Mouse (Mus musculus) layer of hippocampus, postnatal 36 days (tissue): ENCODE measurements around the gene Fam174b. TPM values are rescaled to one million over a fixed set of nuclear protein-coding genes. Genes with fewer than 3 reads are reported as not detected.

Experiments
- DNase-seq, 2 experiments: peaks; one replicate each; pipeline ENCODE4 v3.0.0; 2022
- total RNA-seq, 2 experiments: library from RNA; stranded (reverse); gene quantifications; 2 replicates each; pipeline ENCODE4 v1.2.3; 2021

Fam174b gene
- total RNA-seq, result 10 to 100 TPM; 30.2 to 31.6 TPM

DNA sequence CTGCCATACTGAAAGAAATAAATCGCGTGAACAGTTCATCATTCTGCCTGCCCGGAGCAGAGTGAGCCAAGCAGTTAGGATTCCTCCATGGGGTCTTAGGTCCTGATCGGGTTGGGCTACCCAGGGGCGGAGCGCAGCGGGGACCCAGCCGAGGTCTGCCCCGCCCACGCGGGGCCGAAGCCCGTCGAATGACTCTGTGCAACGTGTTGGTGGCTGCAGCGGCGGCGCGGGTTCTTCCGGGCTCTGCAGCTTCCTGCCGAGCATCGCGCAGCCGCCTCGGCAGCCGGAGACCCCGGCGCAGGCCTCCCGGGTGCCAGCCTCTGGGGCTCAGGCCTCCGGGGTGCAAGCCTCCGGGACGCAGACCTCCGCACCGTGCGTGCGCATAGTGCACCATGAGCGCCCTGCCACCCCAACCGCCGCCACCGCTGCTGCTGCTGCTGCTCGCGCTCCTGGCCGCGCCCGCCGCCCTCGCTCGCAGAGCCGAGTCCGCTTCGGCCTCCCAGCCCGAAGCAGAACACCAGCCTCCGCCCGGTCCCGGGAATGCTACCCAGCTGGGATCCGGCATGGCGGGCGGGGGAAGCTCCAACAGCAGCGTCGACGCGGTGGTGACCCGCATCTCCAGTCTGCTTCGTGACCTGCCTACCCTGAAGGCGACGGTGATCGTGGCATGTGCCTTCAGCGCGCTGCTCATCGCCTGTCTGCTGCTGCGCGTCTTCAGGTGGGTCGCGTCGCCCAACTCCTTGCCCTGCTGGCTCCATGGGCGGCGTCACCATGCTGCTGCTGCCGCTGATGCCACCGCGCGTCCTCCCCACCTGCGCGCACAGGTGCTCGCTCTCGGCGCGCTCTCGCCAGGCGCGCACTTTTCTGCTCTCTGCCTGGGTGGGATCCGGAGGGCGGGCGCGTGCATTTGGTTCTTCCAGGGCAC is at the start of gene Fam174b:
TSS of gene Fam174b (plus strand) at position 192 of the 925 bp plus-strand sequence.
- peak; percentile 63 to 67 for DNase-seq

DNA sequence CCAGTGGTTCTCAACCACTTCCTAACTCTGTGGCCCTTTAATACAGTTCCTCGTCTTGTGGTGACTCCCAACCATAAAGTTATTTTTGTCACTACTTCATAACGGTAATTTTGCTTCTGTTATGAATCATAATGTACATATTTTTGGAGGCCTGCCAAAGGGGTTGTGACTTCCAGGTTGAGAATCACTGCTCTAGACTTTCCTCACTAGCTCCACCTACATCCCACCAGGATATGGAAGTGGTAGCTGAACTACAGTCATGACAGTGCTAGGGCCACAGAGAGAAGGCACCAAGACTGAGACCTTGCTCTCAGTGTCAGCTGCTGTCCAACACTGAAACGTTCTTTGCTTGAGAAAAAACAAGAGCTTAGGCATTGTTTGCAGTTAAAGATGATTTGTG is 43.0 kb upstream of the Fam174b start:
- DNase-seq, result no peak

DNA sequence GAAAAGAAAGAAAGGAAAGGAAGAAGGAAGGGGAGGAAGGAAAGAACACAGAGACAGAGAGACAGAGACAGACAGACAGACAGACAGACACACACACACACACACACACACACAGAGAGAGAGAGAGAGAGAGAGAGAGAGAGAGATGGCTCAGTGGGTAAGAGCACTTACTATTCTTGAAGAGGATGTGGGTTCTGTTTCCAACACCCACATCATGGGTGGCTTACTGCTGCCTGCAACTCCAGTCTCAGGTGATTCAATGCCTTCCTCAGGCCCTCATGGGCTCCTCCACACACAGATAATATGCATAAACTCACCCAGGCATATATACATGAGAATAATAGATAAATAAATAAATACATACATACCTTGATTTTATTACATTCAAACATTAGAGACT is 35.8 kb upstream of the Fam174b start:
- DNase-seq, result no peak

- DNase-seq, result no peak
Measured at GRCm38 (mm10) chr7:73713506-73713905, 26.6 kb upstream of the Fam174b start.

GRCm38 (mm10) chr7:73715928-73716749 is 24.0 kb upstream of the Fam174b start:
- DNase-seq, result peak; percentile 9 to 11

DNA sequence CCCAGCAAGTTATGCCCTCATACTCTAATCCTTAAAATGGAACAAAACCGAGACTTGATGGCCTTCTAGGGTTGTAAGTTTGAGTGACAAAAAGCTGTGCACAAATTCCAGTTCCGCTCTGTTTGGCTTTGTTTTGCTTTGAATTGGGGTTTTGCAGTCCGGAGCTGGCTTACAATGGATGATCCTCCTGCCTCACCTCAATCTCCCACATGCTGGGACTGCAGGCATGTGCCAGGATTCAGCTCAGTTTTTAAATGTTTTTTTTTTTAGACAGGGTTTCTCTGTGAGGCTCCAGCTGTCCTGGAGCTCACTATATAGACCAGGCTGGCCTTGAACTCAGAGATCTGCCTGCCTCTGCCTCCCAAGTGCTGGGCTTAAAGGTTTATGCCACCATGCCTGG is 23.3 kb upstream of the Fam174b start:
- DNase-seq, result no peak

- no peak for DNase-seq
Measured at GRCm38 (mm10) chr7:73718031-73718430, 22.1 kb upstream of the Fam174b start.

GRCm38 (mm10) chr7:73718497-73719007 is 21.6 kb upstream of the Fam174b start:
- no peak for DNase-seq

- no peak for DNase-seq
Measured at GRCm38 (mm10) chr7:73721046-73721445, 19.1 kb upstream of the Fam174b start.

DNA sequence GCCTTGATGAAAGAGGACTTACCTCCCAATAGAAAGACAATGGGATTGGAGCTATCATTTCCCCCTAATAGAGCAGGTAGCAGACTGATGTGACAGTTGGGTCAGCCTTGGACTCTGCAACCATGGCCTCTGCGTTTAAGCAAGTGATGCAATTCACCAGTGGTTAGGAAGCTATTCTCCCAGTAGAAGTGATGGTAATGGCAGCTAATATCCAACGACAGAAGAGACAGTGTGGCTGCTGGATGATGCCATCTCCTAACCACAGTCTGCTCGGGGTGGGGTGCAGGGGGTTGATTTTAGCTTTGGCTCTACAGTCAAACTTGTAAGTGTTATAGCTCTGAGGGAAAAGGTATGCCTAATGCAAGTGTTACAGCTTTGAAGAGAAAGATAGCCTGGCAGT is 18.3 kb upstream of the Fam174b start:
- no peak for DNase-seq

DNA sequence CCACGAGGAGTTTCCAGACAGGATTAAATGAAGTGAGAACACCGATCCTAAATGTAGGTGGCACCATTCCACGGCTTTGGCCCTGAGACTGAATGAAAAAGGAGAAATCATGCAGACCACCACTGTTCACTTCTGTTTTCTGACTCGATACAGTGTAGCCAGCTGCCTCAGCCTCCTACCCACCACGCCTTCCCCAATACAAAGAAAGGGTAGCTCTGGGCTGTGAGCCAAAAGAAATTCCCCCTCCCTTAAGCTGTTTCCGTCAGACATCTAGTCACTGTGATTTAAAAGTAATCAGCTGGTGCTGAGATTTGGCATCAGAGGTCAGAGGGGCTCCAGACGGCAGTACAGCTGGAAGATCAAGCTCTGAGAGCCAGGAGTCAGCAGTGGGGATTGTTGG is 10.2 kb upstream of the Fam174b start:
- DNase-seq, result no peak

DNA sequence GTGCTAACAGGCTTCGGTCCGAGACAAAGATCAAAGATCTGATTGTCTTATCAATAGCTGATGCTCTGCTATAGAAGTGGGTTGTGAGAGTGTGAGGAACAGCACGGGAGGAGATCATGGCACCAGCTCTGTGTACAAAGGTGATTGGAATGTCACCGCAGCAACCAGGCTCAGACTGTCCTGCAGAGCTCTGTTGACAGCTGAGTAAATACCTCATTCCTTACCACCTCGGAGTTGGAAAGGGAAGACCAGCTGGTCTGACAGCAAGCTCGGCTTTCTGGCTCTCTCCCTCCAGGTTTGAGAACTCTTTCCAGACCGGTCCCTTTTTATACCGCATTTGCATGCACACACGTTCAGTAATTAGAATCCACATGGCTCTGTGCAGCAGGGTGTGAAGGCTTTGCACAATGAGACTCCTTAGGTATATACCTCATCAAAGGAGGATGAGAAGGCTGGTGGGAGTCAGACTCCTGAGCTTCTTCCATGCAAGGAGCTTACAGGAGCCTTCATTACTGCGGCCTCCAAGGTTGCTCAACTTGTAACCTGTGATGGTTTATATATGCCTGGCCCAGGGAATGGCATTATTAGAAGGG is 9.6 kb upstream of the Fam174b start:
- DNase-seq, result no peak

GRCm38 (mm10) chr7:73736046-73736445 is 4.1 kb upstream of the Fam174b start:
- DNase-seq, result no peak

DNA sequence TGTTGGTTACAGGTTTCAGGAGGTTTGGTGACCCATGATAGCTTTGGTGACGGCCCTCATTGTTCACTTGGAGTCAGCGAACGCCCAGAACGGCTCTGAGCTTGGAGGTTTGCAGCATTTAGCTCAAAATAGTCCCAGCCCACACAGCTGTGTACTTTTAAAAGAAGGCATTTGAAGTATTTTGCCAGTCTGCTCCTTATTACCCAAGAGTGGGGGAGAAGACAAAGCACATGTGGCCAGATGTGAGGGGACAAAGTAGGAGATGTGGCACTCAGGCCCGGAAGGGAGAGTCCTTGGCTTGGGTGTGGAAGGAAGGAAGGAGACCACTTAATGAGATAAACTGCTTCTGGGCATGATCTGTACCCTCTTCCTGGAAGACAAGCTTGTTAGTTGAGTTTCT is 1.3 kb downstream of the Fam174b start:
- no peak for DNase-seq

DNA sequence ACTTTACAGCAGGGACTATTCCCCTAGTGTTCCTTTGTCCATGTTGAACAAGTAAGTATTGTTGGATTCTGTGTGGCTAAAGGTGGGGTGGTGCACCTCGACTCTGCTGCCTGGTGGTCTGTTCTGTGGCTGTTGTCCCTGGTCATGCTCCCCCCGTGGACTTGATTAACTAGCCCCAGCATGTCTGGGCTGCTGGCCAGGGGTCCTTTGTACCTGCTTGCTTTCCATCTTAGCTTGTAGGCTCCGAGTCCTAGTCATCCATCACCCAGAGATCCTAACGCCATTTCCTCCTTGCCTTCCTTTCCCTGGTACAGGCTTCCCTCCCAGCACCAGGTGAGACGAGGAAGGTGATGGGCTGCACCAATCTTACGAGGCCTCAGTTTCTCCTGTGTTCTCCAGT is 1.7 kb downstream of the Fam174b start:
- no peak for DNase-seq

- no peak for DNase-seq
Measured at GRCm38 (mm10) chr7:73743144-73743543, 3.0 kb downstream of the Fam174b start.

GRCm38 (mm10) chr7:73743831-73744370 is 3.8 kb downstream of the Fam174b start:
- no peak for DNase-seq

GRCm38 (mm10) chr7:73745903-73746302 is 5.8 kb downstream of the Fam174b start:
- DNase-seq, result no peak

DNA sequence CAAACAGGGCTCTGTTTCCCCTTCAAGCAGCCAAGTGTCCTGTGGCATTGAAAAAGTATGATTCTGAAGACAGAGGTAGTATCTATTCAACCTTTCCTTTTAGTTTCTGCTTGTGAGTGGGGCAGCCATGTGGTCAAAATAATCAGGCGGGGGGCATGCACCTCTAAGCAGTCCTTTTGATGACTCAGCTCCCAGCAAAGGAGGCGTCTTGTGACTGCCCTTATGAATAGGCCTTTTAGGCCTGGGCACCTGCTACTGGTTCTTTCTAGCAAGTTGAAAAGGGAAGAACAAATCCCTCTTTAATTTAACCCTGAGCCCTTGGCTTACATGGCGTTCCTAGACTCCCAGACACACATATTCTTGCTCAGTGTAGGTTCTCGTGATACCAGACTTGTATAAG is 6.7 kb downstream of the Fam174b start:
- DNase-seq, result no peak

GRCm38 (mm10) chr7:73747531-73747930 is 7.4 kb downstream of the Fam174b start:
- no peak for DNase-seq

- no peak for DNase-seq
Measured at GRCm38 (mm10) chr7:73748437-73749108, 8.5 kb downstream of the Fam174b start.

DNA sequence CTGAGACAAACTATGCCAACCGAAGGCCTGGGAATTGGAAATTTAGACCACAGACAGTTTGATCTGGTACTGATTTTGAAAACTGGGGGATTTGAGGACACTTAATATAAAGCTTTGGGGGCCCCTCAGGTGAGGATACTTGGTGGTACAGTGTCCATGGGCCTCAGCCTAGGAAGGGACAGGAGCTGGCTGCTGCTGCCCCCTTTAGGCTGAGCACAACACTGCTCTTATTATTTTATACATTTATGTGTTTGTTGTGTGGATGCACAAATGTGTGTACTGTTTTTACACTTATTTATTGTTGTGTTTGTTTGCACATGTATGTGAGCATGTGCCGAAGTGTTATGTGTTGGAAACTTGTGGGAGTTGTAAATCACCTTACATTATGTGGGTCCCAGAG is 9.2 kb downstream of the Fam174b start:
- no peak for DNase-seq
